Mouse (Mus musculus) embryonic facial prominence, embryonic 15.5 days (tissue): Measurements from ENCODE around the gene Emilin2. TPM values are rescaled to one million over a fixed set of nuclear protein-coding genes. Genes with fewer than 3 reads are reported as not detected.

Source experiments
- ATAC-seq: fragments of 200-750 bp; cut with Nextera tagmentation; 2 replicates; pipeline ENCODE4 v1.8.0; 2017; ENCODE audit warnings: low read depth, moderate TSS enrichment; ENCODE audit not compliant: insufficient number of reproducible peaks, low FRiP score, low TSS enrichment
- H3K27ac ChIP-seq: fragments of 300-500 bp; sonication (generic); replicated peaks from 2 replicates; pipeline ENCODE4 v1.5.1; 2015; ENCODE audit warnings: mild to moderate bottlenecking, inconsistent platforms
- H3K27me3 ChIP-seq: fragments of 300-500 bp; sonication (generic); 2 replicates; pipeline ENCODE4 v1.6.1; 2015; ENCODE audit warnings: inconsistent platforms
- H3K36me3 ChIP-seq: fragments of 300-500 bp; sonication (generic); 2 replicates; pipeline ENCODE4 v1.6.1; 2015; ENCODE audit warnings: mild to moderate bottlenecking, inconsistent platforms
- H3K4me1 ChIP-seq: fragments of 300-500 bp; sonication (generic); 2 replicates; pipeline ENCODE4 v1.6.1; 2015; ENCODE audit warnings: inconsistent platforms
- H3K4me2 ChIP-seq: fragments of 300-500 bp; sonication (generic); replicated peaks from 2 replicates; pipeline ENCODE4 v1.6.1; 2015; ENCODE audit warnings: mild to moderate bottlenecking, inconsistent platforms
- H3K4me3 ChIP-seq: fragments of 300-500 bp; sonication (generic); replicated peaks from 2 replicates; pipeline ENCODE4 v1.5.1; 2015; ENCODE audit warnings: mild to moderate bottlenecking, inconsistent platforms
- H3K9ac ChIP-seq: fragments of 300-500 bp; sonication (generic); 2 replicates; pipeline ENCODE4 v1.6.1; 2015; ENCODE audit warnings: inconsistent platforms
- H3K9me3 ChIP-seq: fragments of 300-500 bp; sonication (generic); replicated peaks from 2 replicates; pipeline ENCODE4 v1.6.1; 2016; ENCODE audit warnings: inconsistent platforms
- WGBS: fragments of 180-500 bp; shearing (Covaris S2); methylation state at CpG from one replicate; pipeline ENCODE4 v1.1.7; 2015; 5-methylcytosine and 5-hydroxymethylcytosine counted together
- polyA plus RNA-seq: library from polyadenylated mRNA; unstranded; fragments of >200 nt; fragmentation: Nextera tagmentation; extraction: Ambion mirVana; gene quantifications from 2 replicates; pipeline ENCODE4 v1.2.1, GENCODE M21; 2015

The Emilin2 gene
- polyA plus RNA-seq, 1 experiment from 2014 or later = 26.3 TPM

- Histone ChIP-seq H3K27me3 (no peaks in the 10 kb centered on the region), H3K4me1 (peaks cover 17% of the 10 kb centered on the region; the same call in 1 of the 2 replicates), H3K9ac (no peak overlapping the region), H3K4me3 (no peak overlapping the region), H3K27ac (no peak overlapping the region), H3K4me2 (no peak overlapping the region), H3K36me3 (peaks cover 15% of the 10 kb centered on the region), H3K9me3 (no peaks in the 10 kb centered on the region)
- no peak; the same call in 1 of the 2 replicates for ATAC-seq
- 74% methylated on average over 17 of the region's 17 CpGs for WGBS
Measured at GRCm38 (mm10) chr17:71214514-71215240, 97.1 kb downstream of the Emilin2 start.

GRCm38 (mm10) chr17:71213666-71214065, 98.1 kb downstream of the Emilin2 start:
- Histone ChIP-seq H3K9ac (no peak overlapping the region), H3K9me3 (no peaks in the 10 kb centered on the region), H3K4me1 (peaks cover 17% of the 10 kb centered on the region; the same call in 1 of the 2 replicates), H3K36me3 (peaks cover 15% of the 10 kb centered on the region), H3K27ac (no peak overlapping the region), H3K4me2 (no peak overlapping the region), H3K27me3 (no peaks in the 10 kb centered on the region), H3K4me3 (no peak overlapping the region)
- ATAC-seq = 0 out of 2 replicates have a peak, but pooled peaks have one; percentile 19
- 45% methylated on average over 1 of the region's 1 CpGs for WGBS

GRCm38 (mm10) chr17:71211962-71212646, 99.7 kb downstream of the Emilin2 start:
- no peak overlapping the region for H3K27ac ChIP-seq

GRCm38 (mm10) chr17:71209936-71210335, 101.8 kb downstream of the Emilin2 start:
- WGBS = 84% methylated on average over 3 of the region's 3 CpGs
- Histone ChIP-seq H3K9ac (no peak overlapping the region), H3K4me1 (peaks cover 17% of the 10 kb centered on the region; the same call in 1 of the 2 replicates), H3K4me3 (no peak overlapping the region), H3K36me3 (no peaks in the 10 kb centered on the region), H3K4me2 (no peak overlapping the region), H3K9me3 (no peaks in the 10 kb centered on the region), H3K27ac (no peak overlapping the region), H3K27me3 (no peaks in the 10 kb centered on the region)
- ATAC-seq = no peak

More at GRCm38 (mm10) chr17:71211962-71212646, 99.7 kb downstream of the Emilin2 start:
- 57% methylated on average over 6 of the region's 6 CpGs for WGBS
- H3K9me3 ChIP-seq = no peaks in the 10 kb centered on the region
- no peak overlapping the region for H3K4me2 ChIP-seq
- no peak overlapping the region for H3K4me3 ChIP-seq
- H3K4me1 ChIP-seq = peaks cover 17% of the 10 kb centered on the region; the same call in 1 of the 2 replicates
- H3K27me3 ChIP-seq = no peaks in the 10 kb centered on the region
- no peak overlapping the region for H3K9ac ChIP-seq
- no peak for ATAC-seq
- peaks cover 3% of the 10 kb centered on the region for H3K36me3 ChIP-seq

GRCm38 (mm10) chr17:71208921-71209320, 102.9 kb downstream of the Emilin2 start:
- H3K36me3 ChIP-seq = no peaks in the 10 kb centered on the region
- H3K4me3 ChIP-seq = no peak overlapping the region
- no peak overlapping the region for H3K4me2 ChIP-seq
- WGBS = 79% methylated on average over 1 of the region's 1 CpGs
- no peak for ATAC-seq
- no peaks in the 10 kb centered on the region for H3K27me3 ChIP-seq
- H3K27ac ChIP-seq = no peak overlapping the region
- H3K9ac ChIP-seq = no peak overlapping the region
- H3K9me3 ChIP-seq = no peaks in the 10 kb centered on the region
- peaks cover 7% of the 10 kb centered on the region; the same call in 1 of the 2 replicates for H3K4me1 ChIP-seq

GRCm38 (mm10) chr17:71208376-71208775, 103.4 kb downstream of the Emilin2 start:
- Histone ChIP-seq H3K36me3 (no peaks in the 10 kb centered on the region), H3K9me3 (no peaks in the 10 kb centered on the region), H3K4me3 (no peak overlapping the region), H3K4me2 (no peak overlapping the region), H3K27me3 (no peaks in the 10 kb centered on the region), H3K9ac (no peak overlapping the region), H3K27ac (no peak overlapping the region), H3K4me1 (peaks cover 5% of the 10 kb centered on the region; the same call in 1 of the 2 replicates)
- no peak for ATAC-seq
- 93% methylated on average over 1 of the region's 1 CpGs for WGBS

GRCm38 (mm10) chr17:71207268-71207667, 104.5 kb downstream of the Emilin2 start:
- H3K9me3 ChIP-seq = no peaks in the 10 kb centered on the region
- 92% methylated on average over 3 of the region's 3 CpGs for WGBS
- no peak for ATAC-seq
- H3K27ac ChIP-seq = no peak overlapping the region
- no peak overlapping the region for H3K4me3 ChIP-seq
- H3K9ac ChIP-seq = no peak overlapping the region
- H3K36me3 ChIP-seq = no peaks in the 10 kb centered on the region
- peaks cover 5% of the 10 kb centered on the region; the same call in 1 of the 2 replicates for H3K4me1 ChIP-seq
- H3K4me2 ChIP-seq = no peak overlapping the region
- H3K27me3 ChIP-seq = no peaks in the 10 kb centered on the region

GRCm38 (mm10) chr17:71206136-71206893, 105.5 kb downstream of the Emilin2 start:
- no peaks in the 10 kb centered on the region for H3K27me3 ChIP-seq
- H3K9me3 ChIP-seq = no peaks in the 10 kb centered on the region
- H3K36me3 ChIP-seq = no peaks in the 10 kb centered on the region
- H3K4me2 ChIP-seq = no peak overlapping the region
- H3K27ac ChIP-seq = no peak overlapping the region
- no peak for ATAC-seq
- 65% methylated on average over 12 of the region's 12 CpGs for WGBS
- H3K9ac ChIP-seq = no peak overlapping the region
- no peaks in the 10 kb centered on the region for H3K4me1 ChIP-seq
- no peak overlapping the region for H3K4me3 ChIP-seq

GRCm38 (mm10) chr17:71204809-71205091, 107.0 kb downstream of the Emilin2 start:
- Histone ChIP-seq H3K4me3 (no peak overlapping the region), H3K4me2 (no peak overlapping the region), H3K36me3 (no peaks in the 10 kb centered on the region), H3K4me1 (no peaks in the 10 kb centered on the region), H3K27me3 (no peaks in the 10 kb centered on the region), H3K9ac (no peak overlapping the region), H3K9me3 (no peaks in the 10 kb centered on the region), H3K27ac (no peak overlapping the region)
- 80% methylated on average over 6 of the region's 6 CpGs for WGBS
- no peak for ATAC-seq

GRCm38 (mm10) chr17:71203998-71204808, 107.6 kb downstream of the Emilin2 start:
- no peak for ATAC-seq
- no peak overlapping the region for H3K4me3 ChIP-seq
- H3K27me3 ChIP-seq = no peaks in the 10 kb centered on the region
- 88% methylated on average over 9 of the region's 9 CpGs for WGBS
- no peak overlapping the region for H3K4me2 ChIP-seq
- no peak overlapping the region for H3K27ac ChIP-seq
- no peaks in the 10 kb centered on the region for H3K9me3 ChIP-seq
- H3K4me1 ChIP-seq = no peaks in the 10 kb centered on the region
- H3K36me3 ChIP-seq = no peaks in the 10 kb centered on the region
- H3K9ac ChIP-seq = no peak overlapping the region
